Mouse (Mus musculus) heart, embryonic 13.5 days (tissue): Measurements from ENCODE around the gene Tcp1. TPM values are rescaled to one million over a fixed set of nuclear protein-coding genes. Genes with fewer than 3 reads are reported as not detected.
A peak's percentile ranks its signal among the peaks of the same experiment; 100 is the strongest.
"Not testable (repeated sequence)": the region's sequence is repeated elsewhere in the genome, so short reads cannot be mapped to it uniquely, and the experiment has no call there.

Experiments used
- ATAC-seq: fragments of 200-750 bp; cut with Nextera tagmentation; 2 replicates; pipeline ENCODE4 v1.8.0; 2017; ENCODE audit warnings: moderate TSS enrichment; ENCODE audit not compliant: insufficient number of reproducible peaks, low FRiP score, low TSS enrichment; ENCODE audit errors: extremely low read depth
- H3K27ac ChIP-seq: fragments of 300-500 bp; sonication (generic); replicated peaks from 2 replicates; pipeline ENCODE4 v1.5.1; 2015; ENCODE audit warnings: moderate library complexity, mild to moderate bottlenecking, inconsistent platforms
- H3K27me3 ChIP-seq: fragments of 300-500 bp; sonication (generic); replicated peaks from 2 replicates; pipeline ENCODE4 v1.6.1; 2015; ENCODE audit warnings: mild to moderate bottlenecking, inconsistent platforms
- H3K36me3 ChIP-seq: fragments of 300-500 bp; sonication (generic); 2 replicates; pipeline ENCODE4 v1.6.1; 2015; ENCODE audit warnings: mild to moderate bottlenecking, inconsistent platforms
- H3K4me1 ChIP-seq: fragments of 300-500 bp; sonication (generic); 2 replicates; pipeline ENCODE4 v1.6.1; 2015; ENCODE audit warnings: inconsistent platforms
- H3K4me2 ChIP-seq: fragments of 300-500 bp; sonication (generic); 2 replicates; pipeline ENCODE4 v1.6.1; 2015; ENCODE audit warnings: inconsistent platforms, mild to moderate bottlenecking, moderate library complexity
- H3K4me3 ChIP-seq: fragments of 300-500 bp; sonication (generic); 2 replicates; pipeline ENCODE4 v1.5.1; 2015; ENCODE audit warnings: moderate library complexity, mild to moderate bottlenecking, inconsistent platforms
- H3K9ac ChIP-seq: fragments of 300-500 bp; sonication (generic); 2 replicates; pipeline ENCODE4 v1.6.1; 2015; ENCODE audit warnings: inconsistent platforms, mild to moderate bottlenecking, moderate library complexity
- H3K9me3 ChIP-seq: fragments of 300-500 bp; sonication (generic); 2 replicates; pipeline ENCODE4 v1.6.1; 2016; ENCODE audit warnings: inconsistent platforms
- WGBS: fragments of 180-500 bp; shearing (Covaris S2); methylation state at CpG from one replicate; pipeline ENCODE4 v1.1.7; 2015; ENCODE audit warnings: mixed read lengths; 5-methylcytosine and 5-hydroxymethylcytosine counted together
- polyA plus RNA-seq: library from polyadenylated mRNA; unstranded; fragments of >200 nt; fragmentation: Nextera tagmentation; extraction: Ambion mirVana; gene quantifications from 2 replicates; pipeline ENCODE4 v1.2.1, GENCODE M21; 2015

The Tcp1 gene
- polyA plus RNA-seq, 1 experiment from 2014 or later, result 315 TPM

- Histone ChIP-seq H3K27ac (peak overlapping the region; percentile 92), H3K9ac (peak overlapping the region; percentile 98), H3K4me1 (peaks cover 16% of the 10 kb centered on the region), H3K27me3 (no peaks in the 10 kb centered on the region), H3K36me3 (peaks cover 64% of the 10 kb centered on the region), H3K4me3 (peak overlapping the region; percentile 98), H3K4me2 (peak overlapping the region; percentile 92), H3K9me3 (no peaks in the 10 kb centered on the region)
- peak; percentile 52 for ATAC-seq
- under 1% methylated on average over 40 of the region's 40 CpGs for WGBS
These were observed 1.3 kb downstream of the Tcp1 start for GRCm38 (mm10) chr17:12916588-12917380.

- Histone ChIP-seq H3K4me3 (no peak overlapping the region), H3K4me1 (peaks cover 8% of the 10 kb centered on the region)
- WGBS, result 91% methylated on average over 1 of the region's 1 CpGs
These were observed 5.6 kb downstream of the Tcp1 start for GRCm38 (mm10) chr17:12921073-12921472.

GRCm38 (mm10) chr17:12925001-12925400, 9.5 kb downstream of the Tcp1 start:
- H3K36me3 ChIP-seq, result peaks cover 68% of the 10 kb centered on the region
- H3K9me3 ChIP-seq, result no peaks in the 10 kb centered on the region
- H3K27ac ChIP-seq, result no peak overlapping the region
- no peak overlapping the region for H3K4me2 ChIP-seq
- no peak for ATAC-seq
- WGBS, result 76% methylated on average over 3 of the region's 3 CpGs
- no peaks in the 10 kb centered on the region for H3K4me1 ChIP-seq
- no peak overlapping the region for H3K9ac ChIP-seq
- H3K4me3 ChIP-seq, result no peak overlapping the region
- H3K27me3 ChIP-seq, result no peaks in the 10 kb centered on the region

More at GRCm38 (mm10) chr17:12921073-12921472, 5.6 kb downstream of the Tcp1 start:
- no peak overlapping the region for H3K9ac ChIP-seq
- no peak overlapping the region for H3K4me2 ChIP-seq
- H3K27me3 ChIP-seq, result no peaks in the 10 kb centered on the region
- no peaks in the 10 kb centered on the region for H3K9me3 ChIP-seq
- ATAC-seq, result no peak
- H3K36me3 ChIP-seq, result peaks cover 75% of the 10 kb centered on the region
- H3K27ac ChIP-seq, result no peak overlapping the region

GRCm38 (mm10) chr17:12925703-12926180, 10.2 kb downstream of the Tcp1 start:
- Histone ChIP-seq H3K4me3 (no peak overlapping the region), H3K4me1 (no peaks in the 10 kb centered on the region), H3K9me3 (no peaks in the 10 kb centered on the region), H3K36me3 (peaks cover 61% of the 10 kb centered on the region), H3K27me3 (no peaks in the 10 kb centered on the region), H3K9ac (no peak overlapping the region), H3K4me2 (no peak overlapping the region), H3K27ac (no peak overlapping the region)
- no peak for ATAC-seq
- WGBS, result 86% methylated on average over 8 of the region's 8 CpGs

GRCm38 (mm10) chr17:12931576-12931975, 16.1 kb downstream of the Tcp1 start:
- H3K27ac ChIP-seq, H3K4me3 ChIP-seq, H3K4me1 ChIP-seq, H3K4me2 ChIP-seq, H3K36me3 ChIP-seq, H3K9me3 ChIP-seq, ATAC-seq, H3K27me3 ChIP-seq, H3K9ac ChIP-seq: not testable (repeated sequence)
- 83% methylated on average over 5 of the region's 5 CpGs for WGBS

GRCm38 (mm10) chr17:12935719-12936118, 20.2 kb downstream of the Tcp1 start:
- Histone ChIP-seq H3K27ac (no peak overlapping the region), H3K9me3 (no peaks in the 10 kb centered on the region), H3K27me3 (no peaks in the 10 kb centered on the region), H3K4me2 (no peak overlapping the region), H3K4me3 (no peak overlapping the region), H3K36me3 (no peaks in the 10 kb centered on the region), H3K9ac (no peak overlapping the region), H3K4me1 (peaks cover 8% of the 10 kb centered on the region; the same call in 1 of the 2 replicates)
- WGBS, result 66% methylated on average over 4 of the region's 4 CpGs
- ATAC-seq, result no peak

GRCm38 (mm10) chr17:12937412-12937970, 22.0 kb downstream of the Tcp1 start:
- Histone ChIP-seq H3K36me3 (peaks cover 2% of the 10 kb centered on the region; the same call in 1 of the 2 replicates), H3K27me3 (no peaks in the 10 kb centered on the region), H3K27ac (no peak overlapping the region), H3K4me1 (peaks cover 9% of the 10 kb centered on the region; the same call in 1 of the 2 replicates), H3K4me2 (no peak overlapping the region), H3K4me3 (no peak overlapping the region), H3K9me3 (no peaks in the 10 kb centered on the region), H3K9ac (no peak overlapping the region)
- 71% methylated on average over 2 of the region's 2 CpGs for WGBS
- ATAC-seq, result no peak

- Histone ChIP-seq H3K9me3 (no peaks in the 10 kb centered on the region), H3K4me2 (no peak overlapping the region), H3K36me3 (peaks cover 8% of the 10 kb centered on the region; the same call in 1 of the 2 replicates), H3K27me3 (no peaks in the 10 kb centered on the region), H3K4me1 (peaks cover 9% of the 10 kb centered on the region; the same call in 1 of the 2 replicates), H3K4me3 (no peak overlapping the region), H3K27ac (no peak overlapping the region), H3K9ac (no peak overlapping the region)
- ATAC-seq, result no peak
- 60% methylated on average over 2 of the region's 2 CpGs for WGBS
These were observed 22.6 kb downstream of the Tcp1 start for GRCm38 (mm10) chr17:12938077-12938476.

- not testable (repeated sequence) for H3K27ac ChIP-seq, H3K27me3 ChIP-seq, ATAC-seq, H3K4me1 ChIP-seq, H3K9me3 ChIP-seq
- peaks cover 18% of the 10 kb centered on the region for H3K36me3 ChIP-seq
- peak overlapping the region; percentile 44; the same call in 1 of the 2 replicates for H3K9ac ChIP-seq
- 22% methylated on average over 3 of the region's 12 CpGs for WGBS
- H3K4me3 ChIP-seq, result peak overlapping the region; percentile 42
- H3K4me2 ChIP-seq, result peak overlapping the region; percentile 68
These were observed 24.1 kb downstream of the Tcp1 start for GRCm38 (mm10) chr17:12939377-12940148.

- H3K9me3 ChIP-seq, result no peaks in the 10 kb centered on the region
- no peak within 1 kb of the TSS for H3K27ac ChIP-seq
- 13% methylated on average over 27 of the region's 27 CpGs for WGBS
- peak within 1 kb of the TSS; percentile 42 for H3K4me3 ChIP-seq
- peaks cover 25% of the 10 kb centered on the region for H3K36me3 ChIP-seq
- H3K4me2 ChIP-seq, result peak within 1 kb of the TSS; percentile 68
- no peaks in the 10 kb centered on the region for H3K27me3 ChIP-seq
- peak within 1 kb of the TSS; percentile 44 for H3K9ac ChIP-seq
- no peak; the same call in 1 of the 2 replicates for ATAC-seq
- H3K4me1 ChIP-seq, result peaks cover 9% of the 10 kb centered on the region; the same call in 1 of the 2 replicates
These were observed 24.8 kb downstream of the Tcp1 start, which contains the start of gene Acat3 for GRCm38 (mm10) chr17:12940151-12940805. Gene Acat3 (minus strand): TSS chr17:12940600.
